Mouse (Mus musculus): ENCODE data around the gene Rab10. TPM values are rescaled to one million over a fixed set of nuclear protein-coding genes. Genes with fewer than 3 reads are reported as not detected.

The Rab10 gene
- polyA plus RNA-seq, 1 experiment from 2014 or later = 176 TPM

- peak; percentile 0 for DNase-seq
- H3K4me1 ChIP-seq (ENCODE audit: control insufficient read depth, insufficient read depth, low read length) = no peaks in the 10 kb centered on the region
- H3K27me3 ChIP-seq (ENCODE audit: control insufficient read depth, insufficient read depth, low read length) = no peaks in the 10 kb centered on the region
- no peak overlapping the region for H3K4me2 ChIP-seq (ENCODE audit: low read length)
- no peaks in the 10 kb centered on the region for H3K9me3 ChIP-seq (ENCODE audit: control insufficient read depth, low read length)
- no peak for ATAC-seq (ENCODE audit: low FRiP score, low TSS enrichment)
- no peak overlapping the region for H3K27ac ChIP-seq (replicated peaks; ENCODE audit: low read depth, low read length)
- H3K4me3 ChIP-seq (replicated peaks; ENCODE audit: low read depth, low read length) = no peak overlapping the region
- no peak overlapping the region for H3K9ac ChIP-seq (replicated peaks; ENCODE audit: low read length)
- H3K36me3 ChIP-seq (ENCODE audit: control insufficient read depth, insufficient read depth, low read length) = no peaks in the 10 kb centered on the region
- 58% methylated on average over 1 of the region's 1 CpGs for WGBS
Observed at GRCm38 (mm10) chr12:3209163-3209562, 100.6 kb downstream of the Rab10 start.

Other genes starting within 250 kb of the Rab10 start
- 72.0 and 78.2 TPM in 2 replicates for gene Kif3c, start 55.2 kb upstream of the Rab10 start, polyA plus RNA-seq (2014; fragmentation: Nextera tagmentation; extraction: Ambion mirVana)
- 10.2 and 14.4 TPM in 2 replicates for gene Asxl2, start 116.9 kb upstream of the Rab10 start, polyA plus RNA-seq (2014; fragmentation: Nextera tagmentation; extraction: Ambion mirVana)